Mouse (Mus musculus) forebrain, embryonic 12.5 days (tissue): ENCODE measurements around the gene Washc4. TPM values are rescaled to one million over a fixed set of nuclear protein-coding genes. Genes with fewer than 3 reads are reported as not detected.

Experiments
- ATAC-seq: fragments of 200-750 bp; cut with Nextera tagmentation; 2 replicates; pipeline ENCODE4 v1.8.0; 2017; ENCODE audit warnings: moderate TSS enrichment; ENCODE audit not compliant: low FRiP score
- H3K27ac ChIP-seq: fragments of 300-500 bp; sonication (generic); 2 replicates; pipeline ENCODE4 v1.5.1; 2016; ENCODE audit warnings: mild to moderate bottlenecking
- H3K27me3 ChIP-seq: fragments of 300-500 bp; sonication (generic); 2 replicates; pipeline ENCODE4 v1.6.1; 2016; ENCODE audit warnings: mild to moderate bottlenecking
- H3K36me3 ChIP-seq: fragments of 300-500 bp; sonication (generic); replicated peaks from 2 replicates; pipeline ENCODE4 v1.6.1; 2016; ENCODE audit warnings: mild to moderate bottlenecking
- H3K4me1 ChIP-seq: fragments of 300-500 bp; sonication (generic); 2 replicates; pipeline ENCODE4 v1.6.1; 2016
- H3K4me2 ChIP-seq: fragments of 300-500 bp; sonication (generic); 2 replicates; pipeline ENCODE4 v1.6.1; 2016; ENCODE audit warnings: mild to moderate bottlenecking, moderate library complexity
- H3K4me3 ChIP-seq: fragments of 300-500 bp; sonication (generic); replicated peaks from 2 replicates; pipeline ENCODE4 v1.5.1; 2016; ENCODE audit warnings: mild to moderate bottlenecking
- H3K9ac ChIP-seq: fragments of 300-500 bp; sonication (generic); 2 replicates; pipeline ENCODE4 v1.6.1; 2016; ENCODE audit warnings: mild to moderate bottlenecking
- H3K9me3 ChIP-seq: fragments of 300-500 bp; sonication (generic); 2 replicates; pipeline ENCODE4 v1.6.1; 2016
- WGBS: fragments of 180-500 bp; shearing (Covaris S2); methylation state at CpG from one replicate; pipeline ENCODE4 v1.1.7; 2016; 5-methylcytosine and 5-hydroxymethylcytosine counted together
- polyA plus RNA-seq: library from polyadenylated mRNA; unstranded; fragments of >200 nt; fragmentation: Nextera tagmentation; extraction: Ambion mirVana; gene quantifications from 2 replicates; pipeline ENCODE4 v1.2.1, GENCODE M21; 2016

Washc4 gene
- polyA plus RNA-seq, 1 experiment from 2014 or later = 38.2 TPM

GRCm38 (mm10) chr10:83540092-83540491 is 3.5 kb upstream of the Washc4 start:
- H3K4me2 ChIP-seq = no peak overlapping the region
- H3K27me3 ChIP-seq = no peaks in the 10 kb centered on the region
- no peaks in the 10 kb centered on the region for H3K36me3 ChIP-seq
- H3K4me3 ChIP-seq = no peak overlapping the region
- ATAC-seq = no peak
- H3K4me1 ChIP-seq = peaks cover 7% of the 10 kb centered on the region
- H3K27ac ChIP-seq = no peak overlapping the region
- H3K9me3 ChIP-seq = no peaks in the 10 kb centered on the region
- H3K9ac ChIP-seq = no peak overlapping the region
- 56% methylated on average over 3 of the region's 3 CpGs for WGBS

- 85% methylated on average over 7 of the region's 7 CpGs for WGBS
- no peaks in the 10 kb centered on the region for H3K27me3 ChIP-seq
- H3K9ac ChIP-seq = no peak overlapping the region
- ATAC-seq = no peak
- no peaks in the 10 kb centered on the region for H3K36me3 ChIP-seq
- peaks cover 12% of the 10 kb centered on the region for H3K4me1 ChIP-seq
- no peak overlapping the region for H3K4me2 ChIP-seq
- H3K9me3 ChIP-seq = no peaks in the 10 kb centered on the region
- H3K27ac ChIP-seq = no peak overlapping the region
- no peak overlapping the region for H3K4me3 ChIP-seq
Measured at GRCm38 (mm10) chr10:83542241-83542640, 1.3 kb upstream of the Washc4 start.

GRCm38 (mm10) chr10:83544103-83544479 is 539 bp downstream of the Washc4 start:
- H3K4me3 ChIP-seq = peak overlapping the region; percentile 86
- peak overlapping the region; percentile 80 for H3K27ac ChIP-seq
- H3K9me3 ChIP-seq = no peaks in the 10 kb centered on the region
- WGBS = under 1% methylated on average over 40 of the region's 41 CpGs
- H3K36me3 ChIP-seq = peaks cover 8% of the 10 kb centered on the region
- no peaks in the 10 kb centered on the region for H3K27me3 ChIP-seq
- peak overlapping the region; percentile 56 for H3K4me2 ChIP-seq
- H3K4me1 ChIP-seq = peaks cover 12% of the 10 kb centered on the region
- peak overlapping the region; percentile 85 for H3K9ac ChIP-seq
- peak; percentile 94 for ATAC-seq

- no peak overlapping the region for H3K9ac ChIP-seq
- H3K4me3 ChIP-seq = no peak overlapping the region
- peak overlapping the region; percentile 56 for H3K4me2 ChIP-seq
- 77% methylated on average over 3 of the region's 3 CpGs for WGBS
- H3K9me3 ChIP-seq = no peaks in the 10 kb centered on the region
- ATAC-seq = no peak
- no peak overlapping the region for H3K27ac ChIP-seq
- H3K36me3 ChIP-seq = peaks cover 17% of the 10 kb centered on the region
- peaks cover 12% of the 10 kb centered on the region for H3K4me1 ChIP-seq
- H3K27me3 ChIP-seq = no peaks in the 10 kb centered on the region
Measured at GRCm38 (mm10) chr10:83545341-83545740, 1.8 kb downstream of the Washc4 start.

- H3K36me3 ChIP-seq = peaks cover 87% of the 10 kb centered on the region
- H3K4me2 ChIP-seq = no peak overlapping the region
- H3K27ac ChIP-seq = no peak overlapping the region
- H3K4me1 ChIP-seq = no peaks in the 10 kb centered on the region
- H3K9ac ChIP-seq = no peak overlapping the region
- H3K27me3 ChIP-seq = no peaks in the 10 kb centered on the region
- ATAC-seq = no peak
- no peaks in the 10 kb centered on the region for H3K9me3 ChIP-seq
- no peak overlapping the region for H3K4me3 ChIP-seq
Measured at GRCm38 (mm10) chr10:83563005-83563404, 19.5 kb downstream of the Washc4 start.

GRCm38 (mm10) chr10:83565449-83566441 is 22.2 kb downstream of the Washc4 start:
- 98% methylated on average over 7 of the region's 7 CpGs for WGBS
- Histone ChIP-seq H3K36me3 (peaks cover 90% of the 10 kb centered on the region), H3K9me3 (no peaks in the 10 kb centered on the region), H3K4me3 (no peak overlapping the region), H3K27me3 (no peaks in the 10 kb centered on the region), H3K4me1 (no peaks in the 10 kb centered on the region), H3K27ac (no peak overlapping the region), H3K9ac (no peak overlapping the region), H3K4me2 (no peak overlapping the region)
- ATAC-seq = no peak

GRCm38 (mm10) chr10:83590801-83591200 is 47.2 kb downstream of the Washc4 start:
- Histone ChIP-seq H3K27ac (no peak overlapping the region), H3K4me1 (no peaks in the 10 kb centered on the region), H3K9ac (no peak overlapping the region), H3K27me3 (no peaks in the 10 kb centered on the region), H3K9me3 (no peaks in the 10 kb centered on the region), H3K36me3 (peaks cover 85% of the 10 kb centered on the region), H3K4me3 (no peak overlapping the region), H3K4me2 (no peak overlapping the region)
- 92% methylated on average over 6 of the region's 6 CpGs for WGBS
- ATAC-seq = no peak

GRCm38 (mm10) chr10:83592616-83593015 is 49.1 kb downstream of the Washc4 start:
- no peaks in the 10 kb centered on the region for H3K4me1 ChIP-seq
- peaks cover 74% of the 10 kb centered on the region for H3K36me3 ChIP-seq
- H3K4me3 ChIP-seq = no peak overlapping the region
- ATAC-seq = no peak
- no peak overlapping the region for H3K9ac ChIP-seq
- WGBS = 94% methylated on average over 7 of the region's 7 CpGs
- H3K4me2 ChIP-seq = no peak overlapping the region
- no peaks in the 10 kb centered on the region for H3K27me3 ChIP-seq
- no peaks in the 10 kb centered on the region for H3K9me3 ChIP-seq
- H3K27ac ChIP-seq = no peak overlapping the region

GRCm38 (mm10) chr10:83594526-83594925 is 51.0 kb downstream of the Washc4 start:
- no peak overlapping the region for H3K9ac ChIP-seq
- 95% methylated on average over 5 of the region's 5 CpGs for WGBS
- ATAC-seq = no peak
- no peak overlapping the region for H3K4me3 ChIP-seq
- H3K9me3 ChIP-seq = no peaks in the 10 kb centered on the region
- no peaks in the 10 kb centered on the region for H3K4me1 ChIP-seq
- peaks cover 69% of the 10 kb centered on the region for H3K36me3 ChIP-seq
- H3K4me2 ChIP-seq = no peak overlapping the region
- H3K27me3 ChIP-seq = no peaks in the 10 kb centered on the region
- H3K27ac ChIP-seq = no peak overlapping the region

- H3K27me3 ChIP-seq = no peaks in the 10 kb centered on the region
- no peaks in the 10 kb centered on the region for H3K9me3 ChIP-seq
- no peaks in the 10 kb centered on the region; the same call in 1 of the 2 replicates for H3K4me1 ChIP-seq
- H3K36me3 ChIP-seq = peaks cover 51% of the 10 kb centered on the region
- WGBS = 91% methylated on average over 11 of the region's 11 CpGs
- H3K27ac ChIP-seq = no peak overlapping the region
- H3K4me2 ChIP-seq = no peak overlapping the region
- no peak overlapping the region for H3K9ac ChIP-seq
- no peak for ATAC-seq
- H3K4me3 ChIP-seq = no peak overlapping the region
Measured at GRCm38 (mm10) chr10:83600650-83601049, 57.1 kb downstream of the Washc4 start.

- no peaks in the 10 kb centered on the region for H3K27me3 ChIP-seq
- no peak overlapping the region for H3K9ac ChIP-seq
- no peak overlapping the region for H3K4me3 ChIP-seq
- H3K9me3 ChIP-seq = no peaks in the 10 kb centered on the region
- peaks cover 61% of the 10 kb centered on the region for H3K36me3 ChIP-seq
- whole genome bisulfite sequencing = 93% methylated on average over 10 of the region's 10 CpGs
- H3K4me1 ChIP-seq = peaks cover 3% of the 10 kb centered on the region; the same call in 1 of the 2 replicates
- no peak for ATAC-seq
- no peak overlapping the region for H3K4me2 ChIP-seq
- H3K27ac ChIP-seq = no peak overlapping the region
Measured at GRCm38 (mm10) chr10:83603956-83604564, 60.5 kb downstream of the Washc4 start.

GRCm38 (mm10) chr10:83605637-83606183 is 62.2 kb downstream of the Washc4 start:
- H3K27ac ChIP-seq = 0 out of 2 replicates have a peak overlapping the region, but pooled peaks have one; percentile 6
- H3K9ac ChIP-seq = no peak overlapping the region
- no peak overlapping the region for H3K4me2 ChIP-seq
- no peak overlapping the region for H3K4me3 ChIP-seq
- no peaks in the 10 kb centered on the region for H3K9me3 ChIP-seq
- 0 out of 2 replicates have a peak, but pooled peaks have one; percentile 46 for ATAC-seq
- H3K27me3 ChIP-seq = no peaks in the 10 kb centered on the region
- 49% methylated on average over 8 of the region's 8 CpGs for WGBS
- H3K36me3 ChIP-seq = peaks cover 62% of the 10 kb centered on the region
- peaks cover 3% of the 10 kb centered on the region; the same call in 1 of the 2 replicates for H3K4me1 ChIP-seq
